Mouse (Mus musculus): ENCODE measurements around the gene Vrk1.

The Vrk1 gene

GRCm38 (mm10) chr12:106001775-106002174, 8.3 kb upstream of the Vrk1 start:
- no peak for DNase-seq (ENCODE audit: low spot score in 2 of 2)

GRCm38 (mm10) chr12:106004719-106005118, 5.3 kb upstream of the Vrk1 start:
- DNase-seq (ENCODE audit: low spot score in 2 of 2) = no peak

- no peak for DNase-seq (ENCODE audit: low spot score in 2 of 2)
These were observed 3.8 kb upstream of the Vrk1 start for GRCm38 (mm10) chr12:106006218-106006617.

- DNase-seq (ENCODE audit: low spot score in 2 of 2) = peak in 1 of 2 experiments; percentile 28
These were observed 1.5 kb upstream of the Vrk1 start for GRCm38 (mm10) chr12:106008348-106009050.

GRCm38 (mm10) chr12:106009122-106009870, 732 bp upstream of the Vrk1 start:
- DNase-seq (ENCODE audit: low spot score in 2 of 2) = no peak

- DNase-seq (ENCODE audit: low spot score in 2 of 2) = no peak
These were observed 2.1 kb downstream of the Vrk1 start for GRCm38 (mm10) chr12:106012161-106012560.

GRCm38 (mm10) chr12:106016265-106017012, 6.4 kb downstream of the Vrk1 start:
- no peak for DNase-seq (ENCODE audit: low spot score in 2 of 2)

GRCm38 (mm10) chr12:106020063-106020462, 10.0 kb downstream of the Vrk1 start:
- DNase-seq (ENCODE audit: low spot score in 2 of 2) = no peak

GRCm38 (mm10) chr12:106023652-106024051, 13.6 kb downstream of the Vrk1 start:
- DNase-seq (ENCODE audit: low spot score in 2 of 2) = no peak

GRCm38 (mm10) chr12:106025416-106025815, 15.4 kb downstream of the Vrk1 start:
- no peak for DNase-seq (ENCODE audit: low spot score in 2 of 2)

- no peak for DNase-seq (ENCODE audit: low spot score in 2 of 2)
These were observed 16.5 kb downstream of the Vrk1 start for GRCm38 (mm10) chr12:106026385-106027134.

- no peak for DNase-seq (ENCODE audit: low spot score in 2 of 2)
These were observed 17.3 kb downstream of the Vrk1 start for GRCm38 (mm10) chr12:106027372-106027771.

- DNase-seq (ENCODE audit: low spot score in 2 of 2) = no peak
These were observed 19.6 kb downstream of the Vrk1 start for GRCm38 (mm10) chr12:106029582-106029981.

GRCm38 (mm10) chr12:106030146-106030745, 20.2 kb downstream of the Vrk1 start:
- no peak for DNase-seq (ENCODE audit: low spot score in 2 of 2)

GRCm38 (mm10) chr12:106030796-106031195, 20.8 kb downstream of the Vrk1 start:
- no peak for DNase-seq (ENCODE audit: low spot score in 2 of 2)

- no peak for DNase-seq (ENCODE audit: low spot score in 2 of 2)
These were observed 21.9 kb downstream of the Vrk1 start for GRCm38 (mm10) chr12:106031916-106032315.

- no peak for DNase-seq (ENCODE audit: low spot score in 2 of 2)
These were observed 22.3 kb downstream of the Vrk1 start for GRCm38 (mm10) chr12:106032361-106032760.

- DNase-seq (ENCODE audit: low spot score in 2 of 2) = no peak
These were observed 24.2 kb downstream of the Vrk1 start for GRCm38 (mm10) chr12:106034267-106034666.

GRCm38 (mm10) chr12:106034761-106035160, 24.7 kb downstream of the Vrk1 start:
- no peak for DNase-seq (ENCODE audit: low spot score in 2 of 2)

GRCm38 (mm10) chr12:106040259-106040658, 30.2 kb downstream of the Vrk1 start:
- DNase-seq (ENCODE audit: low spot score in 2 of 2) = no peak

- DNase-seq (ENCODE audit: low spot score in 2 of 2) = no peak
These were observed 36.2 kb downstream of the Vrk1 start for GRCm38 (mm10) chr12:106046143-106046795.

Data from frontal cortex, postnatal 25 days (tissue).